Mouse (Mus musculus): ENCODE measurements around the gene Sec24b.

Gene Sec24b

DNA sequence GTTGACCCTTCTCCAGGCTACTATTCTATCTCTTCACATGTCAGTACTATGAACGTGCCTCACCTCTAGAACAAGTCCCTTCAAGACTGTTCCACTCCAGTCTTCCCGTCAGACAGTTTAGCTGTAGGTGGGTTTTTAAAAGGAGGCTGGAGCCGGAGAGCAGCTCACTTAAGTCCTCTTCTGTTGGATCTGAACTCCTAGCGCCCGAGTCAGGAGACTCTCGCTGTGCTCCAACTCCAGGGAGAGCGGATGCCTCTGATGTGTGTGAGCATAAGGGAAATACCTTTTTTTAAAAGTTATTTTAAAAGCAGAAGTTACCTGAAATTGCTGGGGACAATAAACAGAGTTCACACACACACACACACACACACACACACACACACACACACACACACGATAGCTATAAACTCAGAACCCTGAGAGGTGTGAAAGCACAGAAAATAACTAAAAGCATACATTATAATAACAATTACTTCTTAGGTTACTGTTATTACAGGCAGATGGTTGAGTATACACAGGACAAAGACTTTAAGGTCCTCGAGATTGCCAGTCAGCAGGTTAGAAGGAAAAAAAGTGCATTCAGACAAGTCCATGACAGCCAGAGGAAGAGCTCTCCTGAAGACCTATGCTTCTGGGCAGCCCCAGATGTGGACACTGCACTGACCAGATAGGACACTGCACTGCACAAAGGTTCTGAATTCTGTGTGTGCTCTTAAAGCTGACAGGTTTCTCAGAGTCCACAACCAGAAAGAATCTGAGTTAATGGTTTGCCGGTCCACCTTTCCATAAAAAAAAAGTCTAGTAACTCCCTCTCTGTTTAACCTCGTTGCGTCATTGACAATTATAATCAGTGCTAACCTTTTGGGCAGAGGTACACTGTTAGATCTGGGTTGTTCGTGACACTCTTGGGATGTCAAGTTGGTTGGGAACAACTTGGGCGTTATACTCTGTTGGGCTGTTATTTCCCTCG is 5.7 kb downstream of the Sec24b start:
- DNase-seq (ENCODE audit: low spot score), result no peak

DNA sequence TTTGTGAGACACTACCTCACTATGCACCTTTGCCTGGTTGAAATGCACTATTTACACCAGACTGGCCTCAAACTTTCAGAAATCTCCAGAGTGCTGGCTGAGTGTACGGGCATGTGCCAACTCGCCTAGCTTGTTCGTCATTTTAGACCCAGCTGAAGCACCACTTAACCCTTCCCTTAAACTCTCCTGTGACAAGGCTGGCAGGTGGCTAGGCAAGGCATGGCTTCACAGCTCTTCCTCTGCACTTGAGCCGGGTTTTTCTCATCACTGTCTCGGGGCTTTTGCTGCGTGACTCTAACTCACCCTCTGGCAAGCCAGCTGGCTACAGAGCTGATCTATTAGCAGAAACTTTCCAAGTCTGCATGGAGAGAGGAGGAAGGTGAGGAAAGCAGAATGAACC is 6.8 kb downstream of the Sec24b start:
- DNase-seq (ENCODE audit: low spot score), result peak; percentile 65

DNA sequence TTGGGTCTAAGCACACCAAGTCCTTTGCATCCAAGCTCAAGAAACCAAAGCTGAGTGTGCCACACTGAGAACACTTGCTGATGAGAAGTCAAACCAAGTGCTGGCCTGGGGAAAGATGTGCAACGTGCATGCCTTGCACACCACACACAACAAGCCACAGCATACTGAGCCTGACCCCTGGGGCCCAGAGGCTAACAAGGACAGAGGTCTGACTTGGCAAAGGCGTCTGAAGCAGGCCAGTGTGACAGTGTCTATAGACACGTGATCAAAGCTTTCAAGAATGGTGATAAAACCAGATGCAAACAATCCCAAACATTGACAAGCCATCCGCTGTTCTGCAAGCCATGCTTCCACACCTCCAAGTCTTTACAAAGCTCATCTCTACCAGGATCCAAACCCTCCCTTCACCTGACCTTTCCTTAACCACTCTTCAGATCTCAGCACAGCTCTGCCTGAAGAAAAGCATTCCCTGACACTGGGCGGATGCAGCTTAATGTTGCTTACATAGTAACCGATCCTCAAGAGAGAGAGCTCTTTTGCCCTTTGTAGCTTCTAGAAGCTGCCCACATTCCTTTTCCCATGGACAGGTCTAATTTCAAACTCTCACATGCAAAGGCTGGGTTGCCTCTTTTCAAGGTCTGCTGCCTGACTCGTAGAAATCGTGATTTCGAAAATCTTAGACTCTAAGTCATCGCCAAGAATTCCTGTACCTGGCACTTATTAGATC is 7.8 kb downstream of the Sec24b start:
- no peak for DNase-seq (ENCODE audit: low spot score)

DNA sequence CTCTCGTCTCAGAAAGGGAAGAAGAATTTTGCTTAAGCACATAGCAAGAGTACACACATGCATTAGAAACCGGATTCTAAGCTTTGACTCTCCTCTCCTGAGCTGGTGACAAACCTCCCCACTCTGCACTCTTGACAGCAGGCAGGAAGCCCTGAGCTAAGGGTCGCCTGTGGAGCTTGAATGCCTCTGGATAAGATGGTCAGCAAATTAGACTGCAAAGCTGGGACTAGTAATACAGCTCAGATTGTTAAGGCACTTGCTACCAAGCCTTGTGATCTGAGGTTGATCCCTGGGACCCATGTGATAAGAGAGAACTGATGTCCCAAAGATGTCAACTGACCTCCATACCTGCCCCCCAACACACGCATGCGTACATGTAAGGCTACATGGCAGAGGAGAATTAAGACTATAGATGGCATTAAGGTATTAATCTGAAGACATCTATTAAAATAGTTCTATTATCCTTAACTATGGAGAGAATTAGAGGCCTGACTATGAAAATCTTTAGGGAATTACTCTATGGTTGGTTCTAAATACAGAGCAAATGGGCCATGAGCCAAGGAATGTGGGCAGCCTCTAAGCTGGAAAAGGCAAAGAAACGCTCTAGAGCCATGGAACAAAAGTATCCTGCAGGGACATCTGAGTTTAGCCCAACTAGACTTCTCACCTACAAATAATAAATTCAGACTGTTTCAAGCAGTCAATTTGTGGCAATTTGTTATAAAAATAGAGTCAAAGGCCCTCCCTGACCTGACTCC is 8.6 kb downstream of the Sec24b start:
- DNase-seq (ENCODE audit: low spot score), result no peak

DNA sequence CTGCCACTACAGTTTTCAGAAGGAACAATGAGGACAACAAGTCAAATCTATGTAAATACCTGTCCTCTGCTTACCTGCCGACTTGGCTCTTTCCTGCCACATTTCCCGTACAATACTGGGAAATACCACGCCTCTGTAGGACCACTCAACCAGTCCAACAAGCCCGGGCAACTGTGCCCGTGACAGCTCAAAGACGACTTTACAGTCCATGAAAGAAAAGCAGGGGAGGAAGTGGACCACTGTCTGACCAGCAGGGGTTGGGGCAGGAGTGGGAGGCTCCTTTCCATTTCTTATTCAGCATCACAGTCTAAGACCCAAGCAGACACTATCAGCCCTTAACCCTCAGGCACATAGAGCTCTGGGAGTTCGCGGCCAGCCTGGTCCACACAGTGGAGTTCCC is 9.2 kb downstream of the Sec24b start:
- no peak for DNase-seq (ENCODE audit: low spot score)

DNA sequence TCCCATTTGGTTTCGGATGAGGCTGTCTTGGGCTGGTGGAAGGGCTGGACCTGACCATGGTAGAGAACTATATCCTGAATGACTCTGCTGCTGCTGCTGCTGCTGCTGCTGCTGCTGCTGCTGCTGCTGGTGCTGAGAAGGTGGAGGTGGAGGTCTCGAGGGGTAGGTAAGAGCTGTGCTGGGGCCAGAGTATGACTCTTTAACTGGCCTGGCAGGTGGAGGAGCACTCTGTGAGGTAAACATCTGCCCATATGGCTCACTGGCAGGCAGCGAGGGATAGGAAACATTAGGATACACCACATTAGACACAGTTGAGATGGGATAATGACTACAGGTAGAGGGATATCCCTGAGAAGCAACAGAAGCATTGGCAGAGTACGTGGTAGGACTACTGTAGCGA is 20.6 kb downstream of the Sec24b start:
- no peak for DNase-seq (ENCODE audit: low spot score)

DNA sequence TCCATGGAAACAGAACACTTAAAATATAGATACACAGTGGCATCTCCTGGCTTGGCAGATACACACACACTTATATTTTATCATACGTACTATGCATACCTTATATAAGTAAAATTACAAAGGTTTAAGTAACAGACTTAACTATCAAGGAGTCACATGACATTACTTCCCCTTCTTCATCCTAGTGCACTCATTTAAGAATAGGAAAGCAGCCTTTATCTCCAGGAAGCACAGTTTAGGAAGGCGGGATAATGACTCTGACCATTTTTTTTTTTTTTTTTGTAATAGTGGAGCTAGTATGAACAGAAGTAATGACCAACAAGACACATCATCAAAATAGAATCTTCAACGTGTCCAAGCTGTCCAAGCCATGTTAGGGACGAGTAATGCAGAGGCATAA is 21.3 kb downstream of the Sec24b start:
- DNase-seq (ENCODE audit: low spot score), result no peak

DNA sequence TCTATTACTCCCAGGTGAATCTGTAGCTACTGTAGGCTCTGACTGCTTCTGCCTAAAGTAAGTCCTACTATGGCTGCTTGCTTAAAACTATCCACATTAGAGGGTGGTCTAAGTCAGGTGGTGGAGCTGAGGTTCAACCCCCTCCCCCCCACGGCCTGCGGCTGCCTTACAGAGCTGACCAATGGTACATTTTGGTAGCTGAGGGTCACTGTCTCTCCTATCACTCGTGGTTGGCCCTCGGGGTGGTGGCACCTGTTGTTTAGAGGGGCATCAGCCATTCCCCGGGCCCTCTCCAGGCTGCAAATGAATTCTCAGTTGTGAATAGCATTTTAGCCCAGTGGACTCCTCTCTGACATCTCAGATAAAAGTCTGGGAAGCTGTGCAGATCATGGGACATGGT is 32.6 kb downstream of the Sec24b start:
- DNase-seq (ENCODE audit: low spot score), result no peak

DNA sequence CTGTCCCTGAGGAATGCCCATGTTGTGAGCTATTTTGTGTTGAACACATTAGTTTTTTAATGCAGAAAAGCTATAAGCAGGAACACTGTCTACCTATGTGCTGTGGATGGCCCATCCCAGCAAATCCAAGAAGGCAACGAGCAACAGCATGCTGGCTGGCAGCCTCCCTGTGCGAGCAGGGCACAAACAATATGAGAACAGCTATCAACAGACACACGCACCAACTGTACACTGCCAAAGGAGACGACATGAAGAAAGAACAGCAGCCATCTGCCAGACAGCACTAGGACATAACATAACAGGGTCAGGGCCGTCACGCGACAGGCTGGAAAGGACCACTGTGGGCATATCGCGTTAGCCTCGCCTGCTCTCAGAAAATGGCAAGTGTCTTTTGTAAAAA is 35.2 kb downstream of the Sec24b start:
- DNase-seq (ENCODE audit: low spot score), result no peak

DNA sequence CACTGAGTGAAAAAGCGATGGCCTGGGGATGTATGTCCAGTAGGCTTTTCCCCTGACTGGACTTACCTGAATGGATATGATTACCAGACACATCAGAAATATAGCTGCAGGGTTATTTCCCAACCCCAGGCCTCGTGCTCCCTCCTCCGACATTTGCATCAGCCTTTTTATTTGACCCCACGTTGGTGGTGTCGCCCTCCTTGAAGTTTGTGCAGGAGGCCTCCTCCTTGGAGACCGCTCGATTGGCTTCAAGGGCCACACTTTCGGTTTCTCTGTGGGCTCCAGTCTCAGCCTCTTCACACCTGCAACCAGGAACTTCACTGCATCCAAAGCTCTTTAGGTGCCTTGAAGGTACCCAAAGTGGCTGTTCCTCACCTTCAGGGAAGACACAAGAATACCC is 35.8 kb downstream of the Sec24b start:
- DNase-seq (ENCODE audit: low spot score), result no peak

DNA sequence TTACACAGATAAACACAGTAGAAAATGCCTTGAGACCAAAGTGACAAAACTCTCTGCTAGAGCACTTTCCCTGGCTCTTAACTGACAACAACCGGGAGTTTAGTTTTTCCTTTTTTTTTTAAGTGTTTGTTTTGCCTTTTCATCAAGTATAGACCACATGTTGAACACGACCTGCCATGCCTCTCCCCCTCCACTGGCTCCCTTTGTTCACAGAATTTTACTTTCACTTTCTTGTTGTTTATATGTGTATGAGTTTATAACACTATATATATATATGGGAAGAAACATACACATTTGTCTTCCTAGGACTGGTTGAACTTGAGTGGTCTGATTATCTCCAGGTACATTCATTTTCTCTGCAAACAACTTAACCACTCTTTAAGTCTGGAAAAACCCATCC is 48.4 kb downstream of the Sec24b start:
- DNase-seq (ENCODE audit: low spot score), result no peak

DNA sequence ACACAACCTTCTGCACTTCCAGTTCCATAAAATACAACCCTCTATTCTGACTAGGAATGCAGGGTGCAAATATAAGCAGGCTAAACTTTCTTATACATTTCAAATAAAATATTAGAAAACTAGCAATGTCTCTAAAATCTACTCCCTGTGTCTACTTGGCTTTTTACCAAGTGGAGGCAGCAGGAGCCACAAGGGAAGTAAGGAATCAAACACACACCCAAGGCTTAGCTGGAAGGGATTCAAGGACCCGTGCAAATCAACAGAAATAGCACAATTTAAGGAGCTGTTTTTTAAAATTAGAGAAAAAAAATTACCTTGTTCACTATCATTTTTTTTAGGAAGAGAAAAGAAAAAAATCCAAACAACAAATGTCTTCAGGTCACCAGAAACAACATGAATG is 50.1 kb downstream of the Sec24b start:
- DNase-seq (ENCODE audit: low spot score), result no peak

DNA sequence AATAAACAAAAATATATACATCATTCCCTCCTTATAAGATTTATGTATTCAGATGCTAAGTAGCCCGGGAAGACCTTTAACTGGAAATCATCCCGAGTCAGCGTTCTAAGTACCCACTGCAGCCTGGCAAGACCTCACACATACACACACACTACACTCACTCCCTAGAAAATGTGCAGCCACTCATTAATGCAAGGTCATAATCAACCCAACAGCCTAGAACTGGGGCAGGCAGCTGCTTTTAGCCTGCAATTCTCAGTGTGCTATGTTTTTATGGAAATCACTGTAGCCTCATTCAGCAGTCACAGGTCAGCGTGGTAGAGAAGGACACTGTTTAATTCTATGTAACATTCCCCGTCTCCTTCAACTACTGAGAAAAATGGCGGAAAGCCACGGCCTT is 55.2 kb downstream of the Sec24b start:
- no peak for DNase-seq (ENCODE audit: low spot score)

DNA sequence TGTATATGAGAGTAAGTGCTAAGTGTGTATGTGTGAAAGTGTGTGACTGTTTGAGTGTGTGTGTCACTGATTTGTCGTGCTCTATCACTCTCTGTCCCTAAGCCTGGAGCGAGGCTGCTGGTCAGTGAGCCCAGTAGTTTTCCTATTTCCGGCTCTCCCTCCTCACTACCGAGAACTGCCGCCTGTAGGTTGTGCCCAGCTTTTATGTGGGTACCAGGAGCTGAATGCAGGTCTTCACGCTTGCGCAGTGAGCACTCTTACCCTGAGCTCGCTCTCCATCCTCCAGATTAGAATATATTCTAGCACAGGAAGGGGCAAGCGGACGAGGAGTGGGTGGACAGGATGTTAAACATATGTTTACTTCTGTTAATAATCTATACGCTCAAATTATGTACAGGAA is 60.4 kb downstream of the Sec24b start:
- DNase-seq (ENCODE audit: low spot score), result no peak

DNA sequence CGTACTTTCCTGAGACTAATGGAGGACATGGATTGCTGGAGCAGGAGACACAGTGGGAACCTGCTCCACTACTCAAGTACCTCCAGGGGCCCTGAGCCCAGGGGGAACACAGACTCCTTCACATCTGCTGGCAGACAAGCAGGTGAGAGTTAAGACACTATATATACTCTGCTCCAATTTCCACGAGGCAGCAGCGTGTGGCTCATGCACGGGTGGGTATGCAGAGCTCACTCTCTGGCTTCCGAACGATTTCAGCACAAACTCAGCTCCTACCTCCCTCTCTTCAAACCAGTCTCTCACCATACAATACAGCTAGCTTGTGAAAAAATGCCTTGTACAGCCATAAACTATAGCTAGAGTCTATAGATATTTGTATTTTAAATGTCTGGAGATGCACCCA is 62.8 kb downstream of the Sec24b start:
- no peak for DNase-seq (ENCODE audit: low spot score)

DNA sequence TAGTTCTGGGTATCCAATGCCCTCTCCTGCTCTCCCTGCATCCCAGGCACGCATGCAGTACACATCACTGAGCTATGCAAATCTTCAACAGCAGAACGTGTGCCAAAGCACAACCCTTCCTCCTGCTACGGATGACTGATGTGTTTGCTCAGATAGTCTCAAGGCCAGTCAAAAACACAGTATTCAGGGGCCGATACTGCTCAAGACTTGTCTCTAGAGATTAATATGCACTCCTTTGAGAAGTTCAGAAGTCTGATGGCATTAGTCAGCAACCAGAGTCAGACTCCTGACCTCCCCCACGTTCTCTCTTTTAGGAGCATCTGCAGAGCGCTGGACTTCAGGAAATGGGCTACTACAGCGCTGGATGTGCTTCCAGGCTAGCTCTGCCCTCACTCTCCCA is 63.4 kb downstream of the Sec24b start:
- DNase-seq (ENCODE audit: low spot score), result no peak

DNA sequence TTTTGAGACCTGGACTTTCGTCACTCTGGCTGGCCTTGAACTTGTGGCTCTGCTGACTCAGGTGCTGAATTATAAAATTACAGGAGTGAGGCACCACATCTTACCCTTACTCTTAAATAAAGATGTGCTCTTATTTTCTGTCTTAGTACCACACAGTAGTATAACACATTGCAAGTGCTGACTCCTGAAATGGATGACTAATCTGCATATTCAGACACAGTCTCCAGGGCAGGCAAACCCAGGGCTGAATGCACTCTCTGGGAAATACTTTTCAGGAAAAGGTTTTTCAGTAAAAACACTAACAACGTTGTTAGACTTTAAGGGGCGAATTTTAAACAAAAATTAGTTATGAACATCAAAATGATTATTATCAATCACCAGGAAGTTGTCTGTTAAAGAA is 64.0 kb downstream of the Sec24b start:
- no peak for DNase-seq (ENCODE audit: low spot score)

DNA sequence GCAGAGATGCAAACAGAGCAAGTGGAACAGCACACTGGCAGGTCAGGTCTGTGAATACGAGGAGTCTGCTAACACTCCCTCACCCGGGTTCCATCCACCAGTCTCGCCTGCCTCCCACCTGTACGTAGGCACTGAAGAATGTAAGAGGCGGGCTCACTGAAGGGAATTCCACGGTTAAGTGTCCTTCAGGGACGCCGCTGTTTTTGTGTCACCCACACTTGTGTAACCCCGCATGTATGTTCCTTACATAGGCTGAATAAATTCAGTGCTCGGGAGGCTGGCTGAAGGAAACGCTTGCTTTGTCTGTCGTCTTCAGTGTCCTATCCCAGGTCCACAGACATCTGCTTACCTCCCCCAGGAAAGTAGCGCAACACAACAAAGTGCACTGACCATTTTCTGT is 74.1 kb downstream of the Sec24b start:
- DNase-seq (ENCODE audit: low spot score), result no peak

DNA sequence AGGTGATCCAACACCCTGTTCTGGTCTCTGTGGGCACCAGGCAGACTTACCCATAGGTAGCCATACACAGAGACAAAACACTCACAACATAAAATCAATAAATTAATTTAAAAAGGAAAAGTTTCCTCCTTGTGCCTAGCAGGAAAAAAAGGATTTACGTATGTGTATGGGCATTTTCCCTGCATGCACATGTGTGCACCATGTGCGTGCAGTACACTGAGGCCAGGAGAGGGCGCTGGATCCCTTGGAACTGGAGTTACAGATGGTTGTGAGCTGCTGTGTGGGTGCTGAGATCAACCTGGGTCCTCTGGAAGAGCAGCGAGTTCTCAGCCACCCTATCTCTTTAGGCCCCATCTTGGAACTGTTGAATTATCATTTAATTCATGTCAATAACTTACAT is 76.0 kb downstream of the Sec24b start:
- no peak for DNase-seq (ENCODE audit: low spot score)

DNA sequence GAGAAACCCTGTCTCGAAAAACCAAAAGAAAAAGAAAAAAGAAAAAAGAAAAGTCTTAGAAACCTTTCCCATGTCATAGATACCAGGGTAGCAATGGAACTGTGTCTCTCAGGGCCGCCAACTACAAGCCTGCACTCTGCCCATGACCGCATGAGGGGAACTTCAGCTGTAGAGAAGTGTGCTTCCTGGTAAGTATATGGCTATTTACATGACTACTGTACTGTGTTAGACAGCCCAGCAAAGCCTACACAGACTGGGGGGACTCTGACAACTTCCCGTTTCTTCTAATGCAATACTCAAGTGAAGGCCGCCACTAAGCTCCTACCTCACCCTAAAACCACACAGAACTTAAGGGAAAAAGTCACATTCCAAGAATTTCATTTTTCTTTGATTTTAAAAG is 76.6 kb downstream of the Sec24b start:
- no peak for DNase-seq (ENCODE audit: low spot score)

DNA sequence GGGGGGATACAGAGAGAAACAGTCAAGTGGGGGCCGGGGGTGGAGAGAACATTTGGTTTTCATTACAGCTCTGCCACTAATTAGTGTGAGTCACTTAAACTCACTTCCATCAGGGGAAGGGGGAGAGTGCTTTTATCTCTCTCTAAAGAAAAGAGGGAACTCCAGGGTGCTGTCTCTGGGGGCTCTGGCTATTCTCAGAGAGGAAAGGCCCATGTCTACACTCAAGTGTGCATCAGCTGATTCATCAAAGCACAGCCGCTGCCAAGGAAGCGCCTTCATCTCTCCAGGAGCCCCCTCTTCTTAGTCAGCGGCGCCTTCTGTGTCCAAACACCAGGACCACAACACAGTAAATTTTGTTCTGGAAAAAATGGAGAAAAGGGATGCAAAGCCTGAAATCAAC is 79.1 kb downstream of the Sec24b start:
- DNase-seq (ENCODE audit: low spot score), result no peak

DNA sequence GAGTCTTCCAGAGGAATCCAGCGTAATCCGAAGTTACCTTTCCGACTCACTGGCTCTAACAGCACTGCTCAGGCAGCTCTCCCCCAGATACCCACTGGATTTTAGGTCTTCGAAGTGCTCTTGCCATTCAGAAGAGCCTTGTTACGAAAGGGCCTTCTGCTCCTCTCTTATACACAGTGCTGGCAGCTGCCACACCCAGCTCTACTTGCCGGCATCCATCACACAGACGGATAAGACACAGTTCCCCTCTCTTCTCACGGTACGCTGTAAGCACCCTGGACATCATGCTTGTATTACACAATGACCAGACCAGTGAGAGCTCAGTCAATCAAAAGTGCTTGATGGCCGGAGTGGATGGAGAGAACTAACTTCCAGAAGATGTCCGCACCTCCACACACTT is 79.6 kb downstream of the Sec24b start:
- no peak for DNase-seq (ENCODE audit: low spot score)

DNA sequence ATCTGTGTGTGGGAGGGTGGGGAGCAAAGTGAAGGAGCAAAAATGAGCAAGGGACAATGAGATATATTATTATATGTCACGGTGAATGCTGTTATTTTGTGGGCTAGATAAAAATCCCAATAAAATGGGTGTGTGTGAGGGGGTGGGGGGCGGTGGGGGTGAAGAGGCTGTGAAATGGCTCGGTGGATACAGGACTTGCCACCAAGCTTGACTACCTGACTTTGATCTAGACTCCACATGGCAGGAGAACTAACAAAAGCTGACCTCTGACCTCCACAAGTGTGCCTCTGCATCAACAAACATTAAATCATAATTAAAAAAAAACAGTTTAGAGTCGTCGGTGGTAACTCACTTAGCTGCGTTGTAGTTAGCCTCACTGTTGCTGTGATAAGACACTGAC is 81.8 kb downstream of the Sec24b start:
- DNase-seq (ENCODE audit: low spot score), result no peak
